Mouse (Mus musculus) liver, postnatal 0 days (tissue): ENCODE data around the gene Dvl2.
A peak's percentile ranks its signal among the peaks of the same experiment; 100 is the strongest.

Experiments
- CTCF ChIP-seq: sonication (generic); IDR thresholded peaks from 2 replicates; pipeline ENCODE4 v1.5.1; 2016; ENCODE audit warnings: antibody characterized with exemption, low read depth
- EP300 ChIP-seq: IDR thresholded peaks from 2 replicates; pipeline ENCODE4 v1.6.1; 2016; ENCODE audit warnings: antibody characterized with exemption, low read depth, mild to moderate bottlenecking

- TF ChIP-seq CTCF: peak; percentile 66
- TF ChIP-seq EP300: no peak
These were observed 5.1 kb downstream of the Dvl2 start for GRCm38 (mm10) chr11:70005521-70005920.
